Mouse (Mus musculus): ENCODE data around the gene Rbfox1.

DNA sequence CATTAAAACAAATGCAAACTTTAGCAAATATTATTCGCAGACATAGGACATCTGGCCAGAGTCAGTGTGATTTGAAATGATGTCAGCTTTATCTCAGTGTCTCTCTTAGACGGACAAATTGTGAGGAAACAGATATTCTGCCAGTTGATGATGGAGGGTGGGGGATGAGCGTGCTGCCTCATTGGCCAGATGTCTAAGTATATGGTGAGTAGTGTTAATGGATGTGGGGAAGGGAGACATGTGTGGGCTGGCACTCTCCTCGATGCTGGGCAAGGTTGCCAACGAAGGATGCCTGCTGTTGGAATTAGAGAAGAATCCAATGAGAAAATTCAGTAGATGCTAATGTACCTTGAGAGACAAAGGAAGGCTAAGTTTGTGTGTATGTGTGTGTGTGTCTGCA lies 25.6 kb downstream of the Rbfox1 start:
- no peak for TF ChIP-seq CTCF (IDR thresholded peaks at IDR 0.05)
- no peak for TF ChIP-seq POLR2A (IDR thresholded peaks at IDR 0.05; ENCODE audit: insufficient read depth, low read depth, low read length)
- no peak for TF ChIP-seq EP300 (IDR thresholded peaks at IDR 0.05; ENCODE audit: insufficient read depth, low read depth, low read length)
